Mouse (Mus musculus) lung, postnatal 10 days (tissue): Measurements from ENCODE around the gene Dhrs7.
"Not testable (repeated sequence)": the region's sequence is repeated elsewhere in the genome, so short reads cannot be mapped to it uniquely, and the experiment has no call there.

Source experiments
- DNase-seq: peaks from one replicate; pipeline ENCODE4 v3.0.0; 2021

Dhrs7 gene

DNA sequence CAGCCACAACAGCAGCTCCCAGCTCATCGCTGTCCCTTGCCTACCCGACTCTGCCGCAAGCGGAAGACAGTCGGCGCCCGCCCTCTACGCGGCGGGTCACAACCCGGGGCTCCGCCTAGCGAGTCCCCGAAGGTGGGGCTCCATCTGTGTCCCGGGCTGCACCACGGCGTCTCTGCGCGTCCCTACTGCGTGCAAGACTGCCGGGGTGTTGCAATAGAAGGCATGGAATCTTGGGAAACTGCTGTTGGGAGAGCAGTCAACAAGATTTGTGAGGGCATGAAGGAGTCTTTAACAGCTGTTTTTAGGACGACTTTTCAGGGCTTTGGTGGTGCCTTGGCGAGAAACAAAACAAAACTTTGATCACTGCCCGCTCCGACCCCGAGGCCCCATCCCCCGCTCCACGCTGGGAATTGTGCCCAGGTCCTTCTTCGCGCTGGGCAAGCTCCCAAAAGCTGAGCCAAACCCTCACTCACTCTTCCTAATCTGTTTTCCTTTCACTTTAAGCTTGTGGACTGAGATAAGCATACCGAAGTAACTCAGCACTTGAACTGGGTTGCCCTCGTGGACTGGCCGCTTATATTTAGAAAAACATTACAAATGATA is at the start of gene Dhrs7:
TSS of gene Dhrs7 (minus strand) at position 175 of the 603 bp plus-strand sequence.
- DNase-seq = peak; percentile 95

DNA sequence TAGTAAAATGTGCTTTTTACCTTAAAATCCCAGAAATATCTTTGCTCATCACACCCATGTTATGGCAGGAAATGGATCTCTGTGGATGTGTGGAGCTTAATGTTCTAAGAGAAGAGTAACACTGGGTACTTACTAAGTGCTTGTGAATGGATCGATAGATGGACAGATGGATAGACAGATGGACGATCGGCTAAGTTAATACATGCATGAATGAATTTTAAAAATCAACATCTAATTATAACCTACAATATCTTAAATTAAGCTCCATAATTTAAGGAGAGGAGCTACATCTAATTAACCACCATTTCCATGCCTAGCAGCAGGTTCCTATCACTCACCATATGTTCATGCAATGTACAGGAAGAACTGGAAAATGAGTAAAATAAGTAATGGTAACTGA is 45.3 kb upstream of the Dhrs7 start:
- no peak for DNase-seq

DNA sequence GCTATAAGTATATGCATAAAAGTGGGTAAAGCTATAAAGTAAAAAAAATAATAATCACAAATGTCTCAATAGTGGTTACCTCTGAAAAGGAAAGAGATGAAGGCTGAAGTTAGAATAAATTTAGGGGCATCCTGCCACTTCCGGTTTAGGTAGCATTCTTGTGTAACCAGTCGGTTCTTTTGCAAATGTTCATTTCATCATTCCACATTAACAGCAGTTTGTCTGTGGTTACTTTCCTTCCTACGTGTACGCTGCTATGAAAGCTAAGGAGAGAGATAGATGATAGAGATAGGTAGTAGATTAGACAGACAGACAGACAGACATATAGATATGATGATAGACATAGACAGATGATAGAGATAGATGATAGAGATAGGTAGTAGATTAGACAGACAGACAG is 39.4 kb upstream of the Dhrs7 start:
- no peak for DNase-seq

DNA sequence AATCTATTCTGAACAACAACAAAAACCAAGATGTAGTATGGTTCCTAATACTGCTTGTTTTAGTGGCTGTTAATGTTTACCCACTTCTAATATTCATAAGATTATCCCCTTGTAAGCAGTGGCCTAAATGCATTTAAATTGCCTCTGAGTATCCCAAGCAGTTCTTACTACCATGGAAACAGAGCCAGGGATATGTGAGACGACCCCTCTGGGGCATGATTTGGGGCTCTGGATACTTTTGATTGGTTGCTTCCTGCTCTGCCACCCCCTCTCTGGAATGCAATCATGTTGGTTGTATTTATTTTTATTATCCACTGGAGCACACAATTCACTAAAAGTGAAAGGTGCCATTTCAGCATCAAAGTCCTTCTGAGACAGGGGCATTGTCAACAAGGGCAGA is 35.3 kb upstream of the Dhrs7 start:
- DNase-seq = no peak

DNA sequence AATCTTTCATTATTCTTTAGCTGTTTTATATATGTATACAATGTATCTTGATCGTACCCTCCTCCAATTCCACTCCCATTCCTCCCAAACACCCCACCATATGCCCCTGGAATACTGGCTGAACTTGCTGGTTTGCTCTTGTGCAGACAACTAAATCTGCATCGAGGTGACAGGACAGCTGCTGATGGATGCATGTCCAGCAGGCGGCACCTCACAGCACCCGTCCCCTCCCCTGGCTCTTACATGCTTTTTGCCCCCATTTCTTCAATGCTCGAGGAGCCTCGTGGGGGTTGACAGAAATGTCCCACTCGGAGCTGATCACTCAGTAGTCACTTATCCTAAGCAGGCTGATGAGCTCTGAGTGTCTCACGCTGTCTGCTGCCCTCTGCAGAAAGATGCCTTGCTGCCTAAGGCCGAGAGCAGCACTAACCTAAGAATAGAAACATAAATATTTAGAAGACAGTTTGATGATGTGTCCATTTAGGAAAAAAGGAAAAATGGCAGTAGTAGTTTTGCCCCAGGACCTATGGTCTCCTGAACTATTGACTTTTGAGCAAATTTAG is 30.3 kb upstream of the Dhrs7 start:
- peak; percentile 16 for DNase-seq

DNA sequence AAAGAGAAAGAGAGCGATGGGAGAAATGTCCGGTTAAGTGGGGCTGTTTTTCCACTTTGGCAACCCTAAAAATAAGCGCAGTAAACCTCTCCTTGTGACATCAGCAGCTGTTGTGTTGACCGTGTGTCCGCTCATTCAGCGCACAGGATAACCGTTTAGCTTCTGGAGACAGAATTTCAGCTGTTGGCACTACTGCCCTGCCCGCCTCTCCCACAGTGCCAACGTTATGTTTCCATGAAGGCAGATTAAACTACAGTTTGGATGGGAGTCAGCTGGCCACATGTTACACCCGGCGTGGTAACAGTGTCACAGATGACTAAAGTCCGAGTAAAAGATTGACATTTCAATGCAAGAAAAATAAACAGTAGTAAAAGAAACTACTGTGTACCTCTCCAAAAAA is 29.7 kb upstream of the Dhrs7 start:
- peak; percentile 15 for DNase-seq

DNA sequence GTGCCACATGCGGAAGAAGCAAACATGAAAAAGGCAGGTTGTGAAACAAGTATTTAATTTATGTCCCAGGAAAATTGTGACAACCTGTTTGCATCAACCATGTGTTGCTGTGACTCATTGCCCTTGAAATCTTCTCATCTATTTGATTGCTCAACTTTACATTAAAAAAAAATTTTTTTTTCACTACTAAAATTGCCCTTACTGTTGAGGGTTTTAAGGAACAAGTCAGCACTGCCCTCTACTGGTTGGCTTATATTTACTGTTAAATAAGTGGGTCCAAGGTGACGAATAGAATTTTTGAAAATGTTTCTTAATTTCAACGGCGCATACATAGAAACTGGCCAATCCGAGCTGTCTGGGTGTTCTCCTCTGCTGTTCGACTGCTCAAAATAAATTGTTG is 29.2 kb upstream of the Dhrs7 start:
- peak; percentile 64 for DNase-seq

DNA sequence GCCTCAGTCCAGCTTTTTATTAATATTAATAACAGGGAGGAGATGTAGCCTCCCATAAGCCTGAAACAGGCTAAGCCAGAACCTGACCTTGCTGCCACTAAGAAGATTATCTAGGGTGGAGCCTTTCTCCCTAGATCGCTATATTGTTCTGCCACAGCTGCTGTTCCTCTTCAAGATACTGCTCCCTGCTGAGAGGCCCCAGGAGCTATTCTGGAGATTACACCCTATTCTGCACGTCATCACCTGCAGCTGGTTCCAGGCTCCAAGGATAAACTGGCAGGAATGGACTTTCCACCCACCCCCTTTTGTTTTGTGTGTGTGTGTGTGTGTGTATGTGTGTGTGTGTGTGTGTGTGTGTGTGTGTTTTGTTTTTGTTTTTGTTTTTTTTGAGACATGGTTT is 23.6 kb upstream of the Dhrs7 start:
- DNase-seq = not testable (repeated sequence)

DNA sequence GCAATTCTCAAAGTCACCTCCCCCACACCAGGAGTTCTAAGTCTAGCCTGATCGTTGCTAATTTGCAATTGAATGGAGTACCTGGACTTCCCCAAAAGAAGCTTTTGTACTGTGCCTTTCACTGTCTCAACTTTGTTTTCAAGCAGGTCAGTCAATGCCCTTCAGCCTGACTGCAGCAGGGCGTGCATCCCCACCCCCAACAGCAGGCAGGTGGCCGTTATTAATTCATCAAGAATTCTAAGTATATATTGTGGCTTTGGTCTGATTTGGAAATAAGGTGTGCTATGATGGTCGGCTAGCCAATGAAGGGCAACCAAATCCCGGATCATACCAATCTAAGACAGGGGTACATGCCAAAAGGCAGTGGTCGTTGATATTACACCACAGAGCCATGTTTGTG is 23.0 kb upstream of the Dhrs7 start:
- not testable (repeated sequence) for DNase-seq

DNA sequence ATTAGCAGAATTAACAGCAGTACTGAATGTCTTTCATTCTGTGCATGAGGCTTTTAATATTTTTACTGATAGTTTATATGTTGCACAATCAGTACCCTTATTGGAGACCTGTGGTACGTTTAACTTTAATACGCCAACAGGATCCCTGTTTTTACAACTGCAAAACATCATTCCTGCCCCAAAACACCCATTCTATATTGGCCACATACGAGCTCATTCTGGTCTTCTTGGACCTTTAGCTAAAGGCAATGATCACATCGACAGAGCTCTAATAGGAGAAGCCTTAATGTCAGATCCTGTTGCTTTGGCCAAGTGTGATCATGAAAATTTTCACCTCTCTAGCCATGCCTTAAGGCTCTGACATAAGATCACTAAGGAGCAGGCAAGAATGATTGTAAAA is 21.9 kb upstream of the Dhrs7 start:
- not testable (repeated sequence) for DNase-seq

DNA sequence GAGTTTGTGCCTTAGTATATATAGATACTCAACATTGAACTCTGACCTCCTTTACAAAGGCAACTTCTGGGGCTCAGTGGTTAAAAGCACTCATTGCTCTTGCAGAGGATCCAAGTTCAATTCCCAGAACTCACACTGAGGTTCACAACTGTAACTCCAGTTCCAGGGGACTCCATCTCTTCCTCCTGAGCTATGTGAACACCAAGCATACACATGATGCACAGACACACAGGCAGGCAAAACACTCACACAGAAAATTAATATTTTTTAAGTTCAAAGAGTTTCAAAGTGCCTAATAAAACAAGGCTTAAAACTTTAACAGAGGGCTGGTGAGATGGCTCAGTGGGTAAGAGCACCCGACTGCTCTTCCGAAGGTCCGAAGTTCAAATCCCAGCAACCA is 18.9 kb upstream of the Dhrs7 start:
- DNase-seq = no peak

DNA sequence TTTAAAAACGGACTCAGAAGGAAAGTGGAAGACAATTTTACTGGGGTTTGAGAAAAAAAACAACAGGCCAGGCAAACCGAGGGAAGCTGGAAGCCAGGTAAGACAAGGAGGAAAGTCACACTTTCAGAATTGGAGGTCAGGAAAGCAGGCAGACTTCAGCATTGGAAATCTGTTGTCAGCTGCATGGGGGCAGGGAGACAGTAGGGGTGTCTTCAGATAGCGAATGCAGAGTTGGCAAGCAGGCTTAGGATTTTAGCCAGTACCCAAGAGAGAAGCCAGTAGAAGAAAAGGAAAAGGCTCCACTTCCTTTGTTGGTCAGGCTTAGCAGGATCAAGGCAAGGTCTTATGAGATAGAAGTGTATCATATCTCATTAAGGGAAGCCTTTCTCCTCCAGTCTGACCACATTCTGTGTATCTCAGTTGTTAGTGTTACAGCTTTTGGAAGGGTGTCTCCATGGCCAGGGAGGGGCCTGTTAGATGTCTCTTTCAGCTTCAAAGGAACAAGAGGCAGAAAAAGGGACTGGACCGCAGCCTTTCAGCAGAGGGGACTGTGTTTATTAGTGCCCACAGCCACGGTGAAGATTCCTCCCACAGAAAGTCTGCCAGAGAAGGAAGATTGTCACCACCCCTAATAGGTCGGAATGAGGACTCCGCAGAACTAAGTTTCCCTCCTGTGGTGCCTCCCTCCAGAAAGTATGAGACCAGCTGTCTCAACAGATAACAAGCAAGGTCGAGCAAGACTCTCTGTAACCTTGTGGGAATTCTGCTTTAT is 18.0 kb upstream of the Dhrs7 start:
- DNase-seq = no peak

DNA sequence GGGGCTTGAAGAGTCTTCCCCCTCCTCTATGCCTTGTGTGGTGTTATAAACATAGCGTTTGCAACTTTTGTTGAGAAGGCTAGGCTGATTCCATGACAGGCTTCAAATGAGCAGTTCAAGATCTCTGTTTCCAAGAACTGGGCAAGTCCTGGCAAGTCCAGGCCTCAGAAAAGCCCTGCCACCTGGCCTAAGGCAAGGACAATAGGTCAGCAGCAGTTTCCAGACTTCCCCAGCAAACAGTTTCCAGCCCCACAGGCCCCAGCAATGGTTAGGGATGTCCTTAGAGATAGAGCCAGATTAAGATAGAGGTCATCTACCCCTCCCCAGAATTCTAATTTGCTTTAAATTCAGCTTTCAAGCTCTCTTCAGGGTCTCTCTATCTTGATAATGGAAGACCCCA is 17.2 kb upstream of the Dhrs7 start:
- DNase-seq = no peak

DNA sequence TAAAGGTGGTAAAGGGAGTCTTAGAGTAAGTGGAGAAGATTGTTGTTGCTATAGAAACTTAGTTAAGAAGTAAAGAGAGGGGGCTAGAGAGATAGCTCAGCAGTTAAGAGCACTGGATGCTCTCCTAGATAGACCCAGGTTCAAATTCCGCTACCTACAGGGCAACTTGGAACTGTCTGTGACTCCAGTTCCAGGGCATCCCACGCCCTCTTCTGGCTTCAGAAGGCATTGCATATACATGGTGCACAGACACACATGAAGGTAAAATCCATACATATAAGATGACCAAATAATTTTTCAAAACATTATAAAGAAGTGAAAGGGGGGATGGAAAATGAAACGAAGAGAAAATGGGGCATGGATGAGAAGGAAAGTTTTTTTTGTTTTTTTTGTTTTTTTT is 14.9 kb upstream of the Dhrs7 start:
- DNase-seq = no peak

DNA sequence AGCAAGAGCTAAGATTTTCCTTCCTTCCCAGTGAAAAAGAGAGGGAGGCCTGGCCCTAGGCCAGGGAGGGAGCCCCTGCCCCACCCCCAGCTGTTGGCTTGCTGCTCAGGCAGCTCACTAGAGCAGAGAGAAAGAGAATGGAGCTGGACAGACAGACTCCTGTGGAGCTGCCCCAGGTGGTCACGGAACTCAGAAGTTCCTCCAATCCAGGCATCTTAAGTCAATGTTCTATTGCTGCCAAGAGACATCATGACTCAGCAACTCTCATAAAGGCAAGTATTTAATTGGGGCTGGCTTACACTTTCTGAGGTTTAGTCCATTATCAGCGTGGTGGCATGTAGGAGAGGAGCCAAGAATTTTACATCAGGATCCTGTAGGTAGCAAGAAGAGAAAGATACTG is 10.1 kb upstream of the Dhrs7 start:
- DNase-seq = peak; percentile 20

DNA sequence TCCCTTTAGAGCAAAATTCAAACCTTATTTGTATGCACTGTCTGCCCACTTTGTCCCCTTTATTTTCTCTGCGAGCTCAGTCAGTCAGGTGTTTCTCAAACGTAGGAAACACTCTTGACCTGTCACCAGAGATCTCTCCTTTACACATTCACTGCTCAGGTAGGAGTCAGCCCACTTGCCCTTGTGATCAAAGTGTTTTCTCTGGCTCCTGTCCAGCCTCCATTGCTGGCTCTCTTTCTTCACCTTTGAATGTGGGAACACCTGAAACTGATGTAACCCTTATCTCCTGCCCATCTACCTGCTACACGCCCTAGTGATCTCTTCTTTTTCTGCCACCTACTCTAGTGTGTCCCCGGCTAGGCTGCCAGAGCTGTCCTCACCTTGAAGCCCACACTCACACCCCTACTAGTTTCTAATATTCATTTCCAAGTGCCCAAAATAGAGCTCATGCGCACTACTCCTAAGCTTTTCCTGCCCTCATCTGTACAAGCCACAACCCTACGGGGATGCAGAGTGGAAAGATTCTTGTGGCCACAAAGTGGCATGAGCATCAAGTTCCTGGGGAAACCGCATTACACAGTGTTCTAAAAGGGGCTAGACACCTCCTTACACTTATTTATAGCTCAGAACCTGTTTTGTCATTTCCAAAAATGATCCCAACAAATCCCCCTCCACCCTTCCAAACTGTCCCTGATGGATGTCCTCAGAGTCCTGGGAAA is 9.5 kb upstream of the Dhrs7 start:
- DNase-seq = peak; percentile 64

DNA sequence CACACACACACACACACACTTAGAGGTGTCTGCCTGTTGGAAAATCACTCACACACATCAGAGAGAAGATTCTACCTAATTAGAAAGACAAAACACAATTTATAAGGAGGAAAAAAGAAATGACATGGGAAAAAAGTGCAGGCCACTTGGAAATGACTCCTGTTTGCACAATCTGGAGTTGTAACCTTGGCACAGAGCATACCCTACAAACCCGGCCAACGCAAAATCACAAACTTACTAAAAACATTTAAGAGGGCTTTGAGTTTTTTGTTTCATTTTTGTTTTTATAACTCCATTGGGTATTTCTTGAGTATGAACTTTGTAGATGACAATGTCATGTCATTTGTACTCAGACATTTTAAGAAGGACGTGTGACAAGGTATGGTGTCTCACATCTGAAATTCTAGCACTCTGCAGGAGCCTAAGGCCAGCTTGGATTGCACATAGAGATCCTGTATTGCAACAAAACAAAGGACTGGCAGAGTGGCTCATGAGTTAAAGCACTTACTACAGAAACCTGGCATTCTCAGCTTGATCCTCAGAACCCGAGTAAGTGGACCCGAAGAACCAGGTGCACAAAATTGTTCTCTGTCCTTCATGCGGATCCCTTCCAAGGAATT is 6.9 kb upstream of the Dhrs7 start:
- no peak for DNase-seq

DNA sequence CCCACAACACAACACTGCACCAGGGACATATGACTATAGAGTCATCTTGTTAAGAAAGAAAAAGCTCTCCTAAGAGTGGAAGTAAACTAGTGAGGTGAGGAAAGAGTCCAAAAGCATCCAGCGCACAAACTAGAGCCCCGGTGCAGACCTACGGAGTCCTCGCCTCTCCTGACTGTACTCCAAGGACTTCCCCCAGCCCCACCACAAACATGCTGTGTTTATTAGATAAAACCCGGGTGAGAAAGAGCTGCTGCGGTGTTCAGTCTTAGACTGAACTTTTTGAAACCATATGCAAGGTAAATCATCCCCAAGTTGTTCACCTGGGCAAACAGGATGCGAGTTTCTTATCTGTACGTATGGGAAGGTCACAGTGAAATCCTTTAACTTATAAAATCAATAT is 6.2 kb upstream of the Dhrs7 start:
- DNase-seq = no peak

DNA sequence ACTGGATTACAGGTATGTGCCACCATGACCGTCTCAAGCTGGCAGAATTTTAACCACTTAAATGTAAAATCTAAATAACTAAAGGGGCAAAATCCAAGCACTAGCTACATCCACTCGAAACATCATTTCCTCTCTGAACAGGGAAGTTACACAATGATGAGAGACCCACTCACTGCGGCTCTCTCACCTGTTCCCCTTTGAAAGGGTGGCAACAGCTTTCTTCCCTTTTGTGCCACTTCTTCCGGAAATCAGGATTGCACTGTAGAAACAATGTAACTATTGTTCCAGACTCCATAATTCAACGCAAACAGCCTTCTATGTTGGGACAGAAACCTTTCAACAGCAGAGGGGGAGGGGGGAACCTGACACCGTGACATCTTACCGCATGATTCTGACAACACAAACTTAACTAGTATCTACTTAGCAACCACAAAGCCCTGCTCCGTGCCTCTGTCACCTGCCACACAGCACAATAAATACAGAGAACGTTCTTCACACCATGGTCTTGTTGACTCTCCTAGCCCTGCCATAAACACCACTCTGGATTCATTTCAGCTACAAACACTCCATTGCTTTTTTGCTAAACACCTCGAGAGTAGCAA is 3.3 kb upstream of the Dhrs7 start:
- no peak for DNase-seq

DNA sequence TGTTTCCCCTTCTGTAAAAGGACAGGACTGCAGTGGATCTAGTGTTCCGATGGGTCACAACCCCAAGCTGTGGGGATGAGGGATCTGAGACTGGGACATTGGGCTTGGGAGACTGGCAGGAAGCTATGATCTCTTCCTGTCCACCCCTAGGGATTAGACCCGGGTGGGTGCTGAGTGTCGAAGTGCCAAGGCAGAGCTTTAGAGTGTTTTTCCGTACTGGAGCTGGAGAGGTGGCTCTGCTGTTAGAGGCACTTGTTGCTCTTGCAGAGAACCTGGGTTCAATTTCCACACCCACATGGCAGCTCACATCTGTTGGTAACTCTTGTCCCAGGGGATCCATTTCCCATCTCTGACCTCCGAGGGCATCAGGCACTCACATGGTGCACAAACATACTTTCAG is 1.3 kb upstream of the Dhrs7 start:
- no peak for DNase-seq

DNA sequence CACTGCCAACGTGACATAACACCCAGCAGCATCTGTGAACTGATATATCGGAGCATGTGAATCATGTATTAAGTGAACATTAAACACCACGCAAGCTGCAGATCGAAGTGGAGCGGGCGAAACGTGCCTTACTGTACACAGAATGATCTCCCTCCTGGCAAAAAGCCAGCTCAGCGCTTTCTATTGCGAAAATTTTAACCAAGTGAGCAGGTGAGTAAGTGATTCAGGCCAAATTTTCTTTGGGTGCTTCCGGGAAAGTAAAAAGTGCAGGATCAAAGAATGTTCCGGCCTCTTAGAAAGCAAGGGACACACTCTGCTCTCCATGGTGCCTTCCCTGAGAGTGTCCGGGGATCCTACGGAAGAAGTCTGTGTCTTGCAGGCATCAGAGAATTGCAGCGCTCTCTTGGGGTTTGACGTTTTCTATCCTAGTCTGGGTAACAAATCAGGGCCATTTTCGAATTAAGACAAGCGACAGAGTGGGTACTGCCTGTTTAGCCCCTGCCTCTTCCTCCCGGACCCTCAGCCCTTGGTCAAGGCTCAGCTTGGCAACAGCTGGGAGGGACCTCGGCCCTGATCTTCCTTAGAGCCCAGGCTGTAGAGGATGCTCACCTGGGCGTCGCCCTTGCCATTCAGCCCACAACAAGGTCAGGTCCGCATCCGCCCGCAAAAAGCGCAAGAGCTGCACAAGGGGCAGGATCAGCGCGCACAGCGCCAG is 532 bp downstream of the Dhrs7 start:
- DNase-seq = peak; percentile 66

DNA sequence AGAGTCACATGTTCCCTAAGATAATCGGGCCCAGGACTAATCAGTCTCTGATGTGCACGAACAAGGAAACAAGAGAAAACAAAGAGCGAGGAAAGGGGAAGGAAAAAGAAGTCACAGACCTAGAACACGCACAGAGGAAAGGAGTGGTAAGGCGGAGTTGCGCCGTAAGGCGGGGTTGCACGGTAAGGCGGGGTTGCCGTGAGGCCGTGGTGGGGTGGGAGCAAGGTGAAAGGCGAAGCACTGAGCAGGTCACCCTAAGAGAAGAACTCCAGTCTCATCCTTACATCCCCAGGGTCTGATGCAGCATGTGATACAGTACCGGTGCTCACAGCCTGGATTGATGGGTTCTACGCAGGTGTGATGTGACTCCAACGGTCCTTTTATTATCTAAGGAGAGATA is 8.9 kb downstream of the Dhrs7 start:
- no peak for DNase-seq
